Mouse (Mus musculus) adrenal gland, postnatal 36 days (tissue): ENCODE results near the gene Itpkb. TPM values are rescaled to one million over a fixed set of nuclear protein-coding genes. Genes with fewer than 3 reads are reported as not detected.

Experiments
- DNase-seq, 2 experiments: peaks; one replicate each; pipeline ENCODE4 v3.0.0; 2021; ENCODE audit warnings: mixed read lengths in 1 of 2
- total RNA-seq, 2 experiments: library from RNA; stranded (reverse); gene quantifications; 2 replicates each; pipeline ENCODE4 v1.2.3; 2021

Gene Itpkb
- total RNA-seq, 2 experiments from 2014 or later: 58.5 to 71.5 TPM

GRCm38 (mm10) chr1:180420496-180421164 is 90.3 kb downstream of the Itpkb start:
- peak; percentile 77 to 78 for DNase-seq

- DNase-seq: peak in 1 of 2 experiments; percentile 6
Observed at GRCm38 (mm10) chr1:180421165-180421909, 91.1 kb downstream of the Itpkb start.

GRCm38 (mm10) chr1:180422076-180422828 is 92.0 kb downstream of the Itpkb start:
- peak; percentile 80 to 88 for DNase-seq

DNA sequence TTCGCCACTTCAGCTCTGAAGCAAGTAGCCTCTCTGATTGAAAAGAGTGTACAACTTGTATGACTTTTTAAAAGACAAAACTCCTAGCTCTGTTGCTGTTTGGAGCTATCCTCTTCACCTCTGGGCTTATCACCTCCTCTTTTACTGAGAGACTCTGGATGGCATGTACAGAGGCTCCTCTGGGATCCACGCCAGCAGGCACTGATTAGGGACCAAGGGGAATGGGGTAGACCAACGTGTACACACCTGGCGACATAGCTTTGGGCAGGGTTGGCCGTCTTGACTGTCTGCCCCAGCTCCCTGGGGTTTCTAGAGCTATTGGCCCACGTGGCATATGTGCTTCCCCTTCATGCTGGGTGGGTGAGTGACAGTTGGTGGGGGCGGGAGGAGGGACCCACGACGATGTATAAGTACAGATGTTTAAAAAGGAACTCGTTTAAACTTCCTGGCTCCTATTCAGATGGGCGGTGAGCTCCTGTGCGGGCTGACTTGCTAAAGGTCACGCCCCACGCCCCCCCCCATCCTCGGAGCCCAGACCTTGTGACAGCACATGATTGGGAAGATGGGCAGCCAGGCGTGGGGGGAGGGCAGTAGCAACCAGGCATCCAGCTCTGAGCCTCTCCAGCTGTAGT is 92.8 kb downstream of the Itpkb start:
- no peak for DNase-seq

GRCm38 (mm10) chr1:180423931-180424330 is 93.6 kb downstream of the Itpkb start:
- DNase-seq: no peak

- DNase-seq: no peak
Observed at GRCm38 (mm10) chr1:180426405-180426804, 96.1 kb downstream of the Itpkb start.

DNA sequence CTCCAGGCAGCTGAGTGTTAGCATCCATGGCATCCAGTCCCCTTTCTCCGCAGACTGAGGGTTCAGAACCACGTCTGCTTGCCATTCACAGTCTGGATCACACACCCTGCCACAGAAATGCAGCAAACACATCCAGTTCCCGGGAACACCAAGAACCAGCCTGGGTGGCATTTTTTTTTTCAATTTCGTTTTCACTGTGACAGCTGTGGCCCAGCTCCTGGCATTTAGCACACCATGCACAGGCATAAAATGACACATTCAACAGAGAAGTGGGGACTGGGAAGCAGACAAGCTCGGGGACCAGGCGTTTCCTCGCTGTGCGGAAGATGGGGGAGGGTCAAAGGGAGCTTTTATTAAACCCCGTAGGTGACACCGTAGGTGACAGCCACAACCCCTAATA is 97.4 kb downstream of the Itpkb start:
- DNase-seq: no peak

DNA sequence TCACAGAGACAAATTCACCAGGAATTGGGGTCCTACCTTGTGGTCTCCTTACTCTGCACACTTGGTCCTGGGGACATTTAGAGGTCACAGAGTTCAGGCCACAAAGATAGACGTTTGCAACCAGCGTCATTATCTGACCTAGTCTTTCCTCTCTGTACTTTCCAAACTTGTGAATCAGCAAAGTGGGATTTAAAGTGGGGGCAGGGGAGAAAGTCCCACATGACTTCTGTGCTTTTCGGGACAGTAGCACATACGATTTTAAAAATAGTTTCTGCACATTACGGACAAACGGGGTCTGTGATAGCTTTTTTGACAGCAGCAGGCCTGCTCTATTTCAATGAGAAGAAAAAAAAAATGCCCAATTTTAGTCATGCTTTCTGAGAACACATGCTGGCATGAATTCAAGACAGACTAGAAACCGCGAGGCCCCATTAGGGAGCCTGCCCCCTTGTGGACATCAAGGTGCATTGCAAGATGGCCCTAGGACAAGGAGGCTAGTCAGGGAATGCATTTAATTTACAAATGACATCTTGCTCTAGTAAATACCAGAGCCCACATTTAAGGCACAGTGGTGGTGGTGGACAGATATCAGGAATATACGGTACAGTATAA is 97.9 kb downstream of the Itpkb start:
- DNase-seq: peak; percentile 65 to 79

DNA sequence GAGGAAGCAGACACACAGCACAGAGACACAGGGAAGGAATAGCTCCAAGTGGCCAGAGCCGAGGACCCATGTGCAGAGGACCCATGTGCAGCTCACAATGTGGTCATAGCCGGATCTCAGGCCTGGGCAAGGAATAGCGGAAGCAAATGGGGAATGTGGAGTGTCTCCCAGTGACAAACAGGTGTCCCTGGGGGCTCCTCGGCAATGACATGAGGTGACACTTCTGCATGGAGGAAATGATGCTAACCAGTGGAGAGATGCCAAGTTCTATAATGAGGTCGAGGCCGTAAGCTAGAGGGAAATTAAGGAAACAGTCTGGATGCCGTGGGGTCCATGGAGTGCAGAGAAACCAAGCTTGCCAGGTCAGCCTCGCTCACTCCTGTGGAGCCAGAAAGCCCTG is 98.6 kb downstream of the Itpkb start:
- no peak for DNase-seq

DNA sequence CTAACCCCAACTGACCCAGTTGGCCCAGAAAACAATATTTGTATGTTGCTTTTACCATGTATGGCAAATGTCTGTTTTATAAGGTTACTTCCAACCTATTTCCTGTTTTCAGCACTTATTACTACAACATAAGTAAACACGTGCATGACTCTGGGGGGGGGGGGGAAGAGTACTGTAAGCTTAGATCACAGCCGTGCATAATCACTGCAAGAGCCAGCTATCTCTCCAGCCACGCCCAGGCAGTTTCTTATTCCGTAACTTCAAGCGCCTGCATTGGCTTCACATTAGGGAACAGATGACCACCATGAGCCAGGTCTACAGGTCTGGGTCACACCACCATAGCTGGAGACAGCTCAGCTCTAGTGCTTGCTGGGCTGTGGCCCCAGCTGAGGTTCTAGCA is 99.5 kb downstream of the Itpkb start:
- DNase-seq: no peak

GRCm38 (mm10) chr1:180431833-180432232 is 101.5 kb downstream of the Itpkb start:
- no peak for DNase-seq

- DNase-seq: no peak
Observed at GRCm38 (mm10) chr1:180433098-180433538, 102.8 kb downstream of the Itpkb start.

- peak; percentile 66 to 79 for DNase-seq
Observed at GRCm38 (mm10) chr1:180433796-180434566, 103.7 kb downstream of the Itpkb start.

DNA sequence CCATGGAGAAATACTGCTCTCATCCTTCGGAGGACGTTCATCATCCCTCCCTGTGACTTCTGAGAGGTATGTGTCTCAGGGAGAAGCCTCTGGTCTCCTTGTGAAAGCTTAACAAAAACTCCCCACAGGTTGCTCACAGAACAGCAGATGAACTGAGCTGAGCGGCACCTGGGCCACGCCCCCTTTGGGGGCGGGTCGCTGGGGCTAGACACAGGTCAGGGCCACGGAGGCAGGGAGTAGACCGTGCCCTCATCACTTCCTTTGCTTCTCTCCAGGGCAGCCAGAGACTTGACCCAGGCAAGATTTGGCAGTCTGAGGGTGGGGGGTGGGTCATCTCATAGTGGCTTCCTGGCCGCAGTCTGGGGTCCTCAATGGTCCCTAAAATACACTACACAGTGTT is 104.6 kb downstream of the Itpkb start:
- no peak for DNase-seq

DNA sequence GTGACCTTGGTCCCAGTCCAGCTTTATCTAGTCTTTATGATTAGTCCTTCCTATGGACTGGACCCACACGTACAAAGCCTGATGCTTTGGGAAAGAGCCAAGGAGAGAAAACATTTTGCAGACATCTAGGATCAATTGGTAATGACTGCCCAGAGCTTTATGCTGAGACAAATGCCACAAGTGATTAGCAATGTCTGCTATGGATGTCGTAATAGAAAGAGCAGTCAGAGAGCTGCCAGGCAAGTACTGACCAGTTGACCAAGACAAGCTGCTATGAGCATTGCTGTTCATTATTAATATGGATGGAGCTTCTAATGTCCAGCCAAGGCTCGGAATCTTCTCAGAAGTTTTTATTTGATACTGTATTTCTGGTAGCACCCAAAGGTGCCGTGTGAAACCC is 109.2 kb downstream of the Itpkb start:
- no peak for DNase-seq

- DNase-seq: no peak
Observed at GRCm38 (mm10) chr1:180444411-180444810, 114.1 kb downstream of the Itpkb start.

- no peak for DNase-seq
Observed at GRCm38 (mm10) chr1:180449641-180450040, 119.4 kb downstream of the Itpkb start.

GRCm38 (mm10) chr1:180458274-180458673 is 128.0 kb downstream of the Itpkb start:
- no peak for DNase-seq

DNA sequence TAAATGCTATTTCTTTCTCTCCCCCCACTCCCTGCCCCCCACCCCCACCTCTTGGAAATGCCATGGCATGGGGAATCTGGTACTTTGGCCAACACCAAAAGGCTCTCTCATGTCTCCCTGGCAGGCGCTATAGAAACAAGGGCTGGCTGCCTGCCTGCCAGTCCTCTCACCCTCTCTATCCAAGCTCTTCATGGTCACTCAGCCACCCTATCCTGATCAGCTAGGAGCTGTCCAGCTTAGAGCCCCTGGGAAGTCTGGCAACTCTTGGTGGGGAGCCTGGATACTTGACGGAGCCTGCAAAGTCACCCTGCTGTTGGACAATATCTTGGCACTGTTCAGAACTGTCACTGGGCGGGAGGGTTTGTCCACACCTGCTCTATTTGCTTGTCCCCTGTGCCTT is 128.4 kb downstream of the Itpkb start:
- DNase-seq: no peak

DNA sequence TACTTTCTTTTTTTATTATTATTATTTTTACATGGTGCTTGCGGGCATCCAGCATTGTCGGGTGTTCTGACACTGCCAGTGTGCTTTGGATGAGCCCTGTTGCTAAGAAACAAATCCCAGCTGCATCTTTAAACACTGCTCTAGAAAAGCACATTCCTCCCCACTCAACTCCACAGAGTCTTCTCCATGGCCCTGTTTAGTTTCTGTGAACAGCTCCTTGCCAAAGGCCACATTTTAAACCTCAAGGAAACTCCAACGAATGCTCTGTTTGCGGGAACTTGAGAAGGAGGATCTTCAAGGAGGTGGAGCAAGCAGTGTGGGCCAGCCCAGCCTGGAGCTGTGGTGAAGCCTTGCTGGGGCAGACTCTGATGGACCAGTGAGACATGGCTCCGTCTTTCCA is 130.4 kb downstream of the Itpkb start:
- no peak for DNase-seq

GRCm38 (mm10) chr1:180462396-180462795 is 132.1 kb downstream of the Itpkb start:
- DNase-seq: no peak
